Mouse (Mus musculus): ENCODE data around the gene Gm19935. TPM values are rescaled to one million over a fixed set of nuclear protein-coding genes. Genes with fewer than 3 reads are reported as not detected.
A peak's percentile ranks its signal among the peaks of the same experiment; 100 is the strongest.

Gene Gm19935
- polyA plus RNA-seq, 1 experiment from 2014 or later, result 0.12 TPM

DNA sequence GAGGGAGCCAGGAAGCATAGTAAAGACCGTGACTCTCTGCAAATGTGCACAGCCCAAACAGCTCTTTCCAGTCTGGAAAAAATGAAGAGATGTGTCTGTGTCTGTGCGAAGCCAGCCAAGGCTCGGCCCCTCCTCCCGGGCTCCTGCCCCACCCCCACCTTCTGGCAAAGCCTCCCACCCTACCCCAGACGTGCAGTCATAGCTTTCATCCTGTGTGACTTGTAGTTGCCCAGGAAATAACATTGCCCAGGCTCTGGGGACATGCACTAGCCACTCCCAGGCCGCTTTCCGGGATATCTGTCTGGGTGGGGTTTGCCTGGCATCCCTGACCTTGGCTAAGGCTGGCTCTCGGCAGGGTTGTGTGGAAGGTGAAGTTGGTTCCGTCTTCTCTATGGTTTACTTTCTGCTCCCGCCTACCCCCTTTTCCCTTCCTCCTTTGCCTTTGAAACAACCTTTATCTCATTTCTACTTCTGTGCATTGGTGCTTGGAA, 37.5 kb upstream of the Gm19935 start:
- no peak overlapping the region; the same call in 1 of the 2 replicates for H3K4me2 ChIP-seq (ENCODE audit: low read length)
- H3K36me3 ChIP-seq (ENCODE audit: insufficient read depth, low read length), result no peaks in the 10 kb centered on the region
- H3K9ac ChIP-seq (ENCODE audit: low read depth, low read length), result no peak overlapping the region
- no peak for ATAC-seq (replicated peaks; ENCODE audit: low FRiP score, low read depth)
- H3K4me3 ChIP-seq (replicated peaks; ENCODE audit: low read depth, low read length), result no peak overlapping the region
- WGBS, result 17% methylated on average over 10 of the region's 10 CpGs
- peak; percentile 53 for DNase-seq (ENCODE audit: low spot score)
- H3K27me3 ChIP-seq (ENCODE audit: insufficient read depth, low read length), result no peaks in the 10 kb centered on the region
- no peaks in the 10 kb centered on the region for H3K9me3 ChIP-seq (replicated peaks; ENCODE audit: low read length)
- no peak for TF ChIP-seq CTCF (IDR thresholded peaks at IDR 0.05; ENCODE audit: low read depth)
- peaks cover 9% of the 10 kb centered on the region for H3K4me1 ChIP-seq (replicated peaks; ENCODE audit: insufficient read depth, low read length)
- H3K27ac ChIP-seq, result no peak overlapping the region

DNA sequence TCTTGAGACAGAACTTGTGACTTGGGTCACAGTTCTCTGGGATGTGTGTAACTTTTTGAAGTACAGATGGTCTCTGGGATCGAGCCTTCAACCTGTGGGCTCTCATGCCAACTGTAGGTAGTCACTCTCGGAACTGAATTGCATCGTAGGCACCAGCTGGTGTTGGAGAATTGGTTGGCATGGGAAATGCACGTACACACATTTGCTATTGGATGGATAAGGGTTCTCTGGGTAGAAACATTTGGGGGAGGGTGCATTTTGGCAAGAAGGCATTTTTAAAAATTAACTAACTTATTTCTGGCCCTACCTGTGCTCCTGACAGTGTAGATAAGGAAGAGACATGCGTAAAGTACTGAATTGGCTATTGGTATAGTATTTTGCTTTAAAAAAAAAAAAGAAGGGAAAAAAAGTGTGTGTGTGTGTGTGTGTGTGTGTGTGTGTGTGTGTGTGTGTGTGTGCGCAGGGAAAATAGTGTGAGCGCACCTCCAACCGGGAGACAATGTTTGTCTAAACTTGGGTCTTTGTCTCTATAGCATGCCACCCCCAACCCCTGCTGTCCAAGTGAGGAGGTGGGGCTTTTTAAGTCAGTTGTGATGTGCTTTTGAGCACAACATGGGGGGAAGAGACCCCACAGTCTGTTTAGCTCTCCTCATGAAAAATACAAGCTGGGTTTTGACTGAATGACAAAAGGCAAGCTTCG, 36.9 kb upstream of the Gm19935 start:
- Histone ChIP-seq H3K4me3 (replicated peaks; ENCODE audit: low read depth, low read length) (no peak overlapping the region), H3K9me3 (replicated peaks; ENCODE audit: low read length) (no peaks in the 10 kb centered on the region), H3K27ac (no peak overlapping the region), H3K9ac (ENCODE audit: low read depth, low read length) (no peak overlapping the region), H3K4me1 (replicated peaks; ENCODE audit: insufficient read depth, low read length) (peaks cover 9% of the 10 kb centered on the region), H3K27me3 (ENCODE audit: insufficient read depth, low read length) (no peaks in the 10 kb centered on the region), H3K4me2 (ENCODE audit: low read length) (no peak overlapping the region; the same call in 1 of the 2 replicates), H3K36me3 (ENCODE audit: insufficient read depth, low read length) (no peaks in the 10 kb centered on the region)
- ATAC-seq (replicated peaks; ENCODE audit: low FRiP score, low read depth) (no peak), DNase-seq (ENCODE audit: low spot score) (no peak)
- TF ChIP-seq CTCF (IDR thresholded peaks at IDR 0.05; ENCODE audit: low read depth), result no peak
- WGBS, result 69% methylated on average over 9 of the region's 9 CpGs

DNA sequence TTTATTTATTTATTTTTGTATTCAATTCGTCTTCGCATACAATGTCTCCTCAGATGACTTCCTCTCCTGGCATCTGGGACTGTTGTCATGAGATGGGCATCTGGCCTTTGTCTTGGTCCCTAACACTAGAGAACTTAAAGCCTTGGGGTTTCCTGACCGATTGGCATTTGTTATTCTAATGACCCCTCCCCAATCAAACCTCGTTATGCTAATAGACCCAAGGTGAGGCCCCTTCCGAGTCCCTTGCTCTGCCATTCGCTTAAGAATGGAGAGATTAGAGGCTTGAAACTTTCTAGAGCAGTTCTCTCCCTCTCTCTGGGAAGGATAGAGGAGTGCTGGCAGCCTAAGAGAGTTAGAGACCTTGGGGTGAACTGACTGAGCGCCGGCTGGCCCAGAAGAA, 34.4 kb upstream of the Gm19935 start:
- no peak overlapping the region for H3K4me2 ChIP-seq (ENCODE audit: low read length)
- H3K9ac ChIP-seq (ENCODE audit: low read depth, low read length), result no peak overlapping the region
- TF ChIP-seq CTCF (IDR thresholded peaks at IDR 0.05; ENCODE audit: low read depth), result no peak
- no peaks in the 10 kb centered on the region for H3K9me3 ChIP-seq (replicated peaks; ENCODE audit: low read length)
- no peak overlapping the region for H3K27ac ChIP-seq
- H3K27me3 ChIP-seq (ENCODE audit: insufficient read depth, low read length), result no peaks in the 10 kb centered on the region
- H3K36me3 ChIP-seq (ENCODE audit: insufficient read depth, low read length), result no peaks in the 10 kb centered on the region
- H3K4me3 ChIP-seq (replicated peaks; ENCODE audit: low read depth, low read length), result no peak overlapping the region
- DNase-seq (ENCODE audit: low spot score), result no peak
- ATAC-seq (replicated peaks; ENCODE audit: low FRiP score, low read depth), result no peak
- peaks cover 9% of the 10 kb centered on the region for H3K4me1 ChIP-seq (replicated peaks; ENCODE audit: insufficient read depth, low read length)
- WGBS, result 60% methylated on average over 8 of the region's 8 CpGs

DNA sequence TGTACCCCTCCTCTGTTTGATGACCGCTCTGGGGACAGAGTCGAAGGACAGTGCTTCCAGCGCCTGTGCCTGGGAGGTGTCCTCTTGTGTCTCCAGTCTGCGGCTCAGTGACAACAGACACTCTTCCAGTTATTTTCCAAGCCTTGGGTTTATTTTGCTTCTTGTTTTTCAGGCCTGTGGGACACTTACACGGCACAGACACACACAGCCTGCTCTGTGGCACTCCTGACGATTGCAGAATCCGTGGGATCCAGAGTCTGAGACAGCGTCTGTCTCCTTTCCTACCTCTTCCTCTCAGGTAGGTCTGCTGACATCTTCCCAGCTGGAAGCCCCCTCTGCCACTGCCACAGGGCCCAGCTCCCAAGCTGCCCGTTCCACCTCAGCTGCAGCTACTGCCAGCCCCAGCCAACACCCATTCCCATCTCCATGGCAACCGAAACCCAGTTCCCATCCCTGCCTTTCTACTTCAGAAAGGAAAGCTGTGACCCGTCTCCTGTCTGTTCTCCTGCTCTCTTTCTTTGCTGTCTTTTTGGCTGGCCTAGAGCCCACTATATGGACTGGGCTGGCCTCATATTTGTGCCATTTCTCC, 32.4 kb upstream of the Gm19935 start:
- H3K36me3 ChIP-seq (ENCODE audit: insufficient read depth, low read length), result no peaks in the 10 kb centered on the region
- no peak overlapping the region for H3K9ac ChIP-seq (ENCODE audit: low read depth, low read length)
- ATAC-seq (replicated peaks; ENCODE audit: low FRiP score, low read depth), result no peak
- no peak for DNase-seq (ENCODE audit: low spot score)
- peaks cover 3% of the 10 kb centered on the region; the same call in 1 of the 2 replicates for H3K4me1 ChIP-seq (replicated peaks; ENCODE audit: insufficient read depth, low read length)
- no peak overlapping the region for H3K4me3 ChIP-seq (replicated peaks; ENCODE audit: low read depth, low read length)
- H3K4me2 ChIP-seq (ENCODE audit: low read length), result no peak overlapping the region
- H3K9me3 ChIP-seq (replicated peaks; ENCODE audit: low read length), result no peaks in the 10 kb centered on the region
- H3K27me3 ChIP-seq (ENCODE audit: insufficient read depth, low read length), result no peaks in the 10 kb centered on the region
- H3K27ac ChIP-seq, result no peak overlapping the region
- TF ChIP-seq CTCF (IDR thresholded peaks at IDR 0.05; ENCODE audit: low read depth), result no peak
- WGBS, result 66% methylated on average over 11 of the region's 11 CpGs

DNA sequence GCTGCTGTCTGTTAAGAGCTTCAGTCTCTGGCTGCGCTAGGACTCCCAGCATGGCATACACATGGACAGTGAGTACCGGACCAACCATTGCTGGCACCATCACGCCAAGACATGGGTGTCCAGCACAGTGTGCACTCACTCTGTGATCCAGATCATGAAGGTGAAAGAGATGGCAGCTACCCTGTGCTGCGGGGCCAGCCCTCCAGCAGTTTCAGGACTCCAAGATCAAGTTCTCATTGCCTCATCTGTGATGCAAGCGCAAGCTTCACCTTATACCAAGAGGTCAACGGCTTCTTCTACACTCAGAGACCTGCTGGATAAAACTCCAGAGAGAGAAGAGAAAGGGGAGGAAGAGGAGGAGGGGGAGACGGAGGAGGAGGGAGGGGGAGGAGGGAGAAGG, 30.8 kb upstream of the Gm19935 start:
- no peak for TF ChIP-seq CTCF (IDR thresholded peaks at IDR 0.05; ENCODE audit: low read depth)
- H3K27ac ChIP-seq, result no peak overlapping the region
- H3K4me1 ChIP-seq (replicated peaks; ENCODE audit: insufficient read depth, low read length), result no peaks in the 10 kb centered on the region
- ATAC-seq (replicated peaks; ENCODE audit: low FRiP score, low read depth) (no peak), DNase-seq (ENCODE audit: low spot score) (no peak)
- no peaks in the 10 kb centered on the region for H3K27me3 ChIP-seq (ENCODE audit: insufficient read depth, low read length)
- H3K9me3 ChIP-seq (replicated peaks; ENCODE audit: low read length), result no peaks in the 10 kb centered on the region
- H3K9ac ChIP-seq (ENCODE audit: low read depth, low read length), result no peak overlapping the region
- H3K36me3 ChIP-seq (ENCODE audit: insufficient read depth, low read length), result no peaks in the 10 kb centered on the region
- H3K4me2 ChIP-seq (ENCODE audit: low read length), result no peak overlapping the region
- WGBS, result 82% methylated on average over 7 of the region's 7 CpGs
- no peak overlapping the region for H3K4me3 ChIP-seq (replicated peaks; ENCODE audit: low read depth, low read length)

DNA sequence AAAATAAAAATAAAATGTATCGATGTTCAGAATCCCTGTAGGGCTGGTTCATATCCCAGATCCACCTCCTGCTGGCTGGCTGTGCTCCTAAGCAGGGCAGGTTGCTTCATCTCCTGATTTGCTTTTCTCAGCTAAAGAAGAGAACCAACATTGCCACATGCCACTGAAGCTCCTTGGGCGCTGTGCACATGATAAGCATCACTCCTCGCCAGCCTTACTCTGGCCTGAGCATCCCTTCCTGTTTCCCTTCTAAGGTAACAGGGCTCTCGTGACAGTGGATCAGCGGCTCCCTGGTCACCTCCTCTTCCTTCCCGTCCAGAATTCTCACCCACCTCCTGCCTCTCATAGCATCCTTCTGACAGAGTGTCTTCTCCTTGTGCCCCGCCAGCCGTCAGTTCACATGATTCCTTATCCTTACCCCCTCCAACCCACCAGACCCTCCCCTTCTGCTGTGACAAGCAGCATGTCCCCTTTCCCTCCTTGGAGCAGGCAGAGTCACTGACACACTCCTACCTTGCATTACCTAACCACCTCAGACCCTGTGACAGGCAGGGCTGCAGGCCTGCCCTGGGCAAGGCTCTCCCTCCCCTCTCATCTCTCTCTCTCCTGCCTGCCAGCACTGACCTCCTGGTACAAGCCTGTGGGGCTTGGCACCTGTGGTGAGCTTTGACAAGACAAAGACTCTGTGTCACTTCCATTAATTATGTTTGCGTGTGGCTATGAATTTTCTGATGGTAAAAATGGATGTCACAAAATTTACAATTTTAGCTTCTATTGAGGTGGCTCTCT, 27.2 kb upstream of the Gm19935 start:
- DNase-seq (ENCODE audit: low spot score) (no peak), ATAC-seq (replicated peaks; ENCODE audit: low FRiP score, low read depth) (no peak)
- H3K4me3 ChIP-seq (replicated peaks; ENCODE audit: low read depth, low read length), result no peak overlapping the region
- no peak overlapping the region for H3K27ac ChIP-seq
- TF ChIP-seq CTCF (IDR thresholded peaks at IDR 0.05; ENCODE audit: low read depth), result no peak
- no peak overlapping the region for H3K4me2 ChIP-seq (ENCODE audit: low read length)
- no peaks in the 10 kb centered on the region for H3K9me3 ChIP-seq (replicated peaks; ENCODE audit: low read length)
- H3K9ac ChIP-seq (ENCODE audit: low read depth, low read length), result no peak overlapping the region
- H3K36me3 ChIP-seq (ENCODE audit: insufficient read depth, low read length), result no peaks in the 10 kb centered on the region
- H3K4me1 ChIP-seq (replicated peaks; ENCODE audit: insufficient read depth, low read length), result no peaks in the 10 kb centered on the region
- no peaks in the 10 kb centered on the region for H3K27me3 ChIP-seq (ENCODE audit: insufficient read depth, low read length)
- 71% methylated on average over 9 of the region's 9 CpGs for WGBS
